Mouse (Mus musculus): ENCODE measurements at regions not wholly inside any gene's neighbourhood (a gene's known extent, or its start where the extent isn't known, plus 50 kb on each side); places are given as distances from the start of the nearest gene placed in this dataset.

DNA sequence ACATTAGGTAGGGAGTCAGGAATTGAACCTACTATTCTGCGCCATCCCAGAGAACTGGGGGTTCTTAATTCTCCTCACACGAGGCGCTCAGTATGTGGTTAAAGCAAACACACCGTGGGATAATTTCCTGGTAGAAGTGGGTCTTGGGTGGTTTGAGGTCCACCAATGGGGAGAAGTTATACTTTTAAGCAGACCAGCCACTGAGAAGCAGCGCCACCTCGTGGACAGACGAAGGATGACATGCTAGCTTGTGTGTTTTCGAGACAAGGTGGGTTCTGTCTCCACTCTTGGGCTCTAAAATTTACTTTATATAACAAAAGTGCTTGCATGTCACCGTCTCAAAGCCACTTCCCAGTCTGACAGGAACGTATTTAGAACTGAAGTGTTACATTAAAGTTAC lies 152.7 kb upstream of the Zfp64 start:
- no peak for TF ChIP-seq E2F4 (IDR thresholded peaks at IDR 0.05; ENCODE audit: insufficient replicate concordance, low read depth, low read length)
- TF ChIP-seq ZKSCAN1 (IDR thresholded peaks at IDR 0.05; ENCODE audit: borderline replicate concordance, low read depth, low read length) = no peak
- TF ChIP-seq ZMIZ1 (IDR thresholded peaks at IDR 0.05; ENCODE audit: low read depth, low read length) = no peak
- no peak for TF ChIP-seq MXI1 (IDR thresholded peaks at IDR 0.05; ENCODE audit: low read depth, low read length)
- no peak for TF ChIP-seq TBP (conservative IDR thresholded peaks at IDR 0.05; ENCODE audit: low read depth, low read length)
- no peak overlapping the region for H3K9ac ChIP-seq (ENCODE audit: insufficient read depth, low read depth)
- H3K36me3 ChIP-seq (replicated peaks in 1 of 2; ENCODE audit: control insufficient read depth in 1 of 2, insufficient read depth in 1 of 2, low read length in 1 of 2) = no peaks in the 10 kb centered on the region
- no peaks in the 10 kb centered on the region for H3K79me2 ChIP-seq (replicated peaks; ENCODE audit: control insufficient read depth, extremely low read depth, insufficient read depth, poor library complexity, severe bottlenecking)
- peaks cover 73% of the 10 kb centered on the region for H3K9me3 ChIP-seq (replicated peaks; ENCODE audit: low read length)
- no peak for DNase-seq (ENCODE audit: extremely low read depth)
- no peak overlapping the region for H3K27ac ChIP-seq (ENCODE audit: insufficient read depth, low read depth)
- H3K4me3 ChIP-seq (replicated peaks in 1 of 3; ENCODE audit: low read depth in 2 of 3, low read length in 2 of 3, poor library complexity in 1 of 3) = no peak overlapping the region
- H3K27me3 ChIP-seq (replicated peaks) = no peaks in the 10 kb centered on the region
- dilution Hi-C loops (cut with MboI; ENCODE audit: extremely low pct_ligation_motif_present, extremely low pct_unique_long_range_greater_than_20kb, low sequenced_read_pairs) = no loop called here
- in situ Hi-C loops (cut with MboI; ENCODE audit: low pct_ligation_motif_present, low pct_unique_long_range_greater_than_20kb, low sequenced_read_pairs) = no loop called here
- H3K4me2 ChIP-seq (ENCODE audit: insufficient read depth, low read depth, poor library complexity, severe bottlenecking) = no peak overlapping the region
- no peaks in the 10 kb centered on the region for H3K4me1 ChIP-seq (ENCODE audit: control insufficient read depth in 1 of 2, insufficient read depth in 2 of 2)

DNA sequence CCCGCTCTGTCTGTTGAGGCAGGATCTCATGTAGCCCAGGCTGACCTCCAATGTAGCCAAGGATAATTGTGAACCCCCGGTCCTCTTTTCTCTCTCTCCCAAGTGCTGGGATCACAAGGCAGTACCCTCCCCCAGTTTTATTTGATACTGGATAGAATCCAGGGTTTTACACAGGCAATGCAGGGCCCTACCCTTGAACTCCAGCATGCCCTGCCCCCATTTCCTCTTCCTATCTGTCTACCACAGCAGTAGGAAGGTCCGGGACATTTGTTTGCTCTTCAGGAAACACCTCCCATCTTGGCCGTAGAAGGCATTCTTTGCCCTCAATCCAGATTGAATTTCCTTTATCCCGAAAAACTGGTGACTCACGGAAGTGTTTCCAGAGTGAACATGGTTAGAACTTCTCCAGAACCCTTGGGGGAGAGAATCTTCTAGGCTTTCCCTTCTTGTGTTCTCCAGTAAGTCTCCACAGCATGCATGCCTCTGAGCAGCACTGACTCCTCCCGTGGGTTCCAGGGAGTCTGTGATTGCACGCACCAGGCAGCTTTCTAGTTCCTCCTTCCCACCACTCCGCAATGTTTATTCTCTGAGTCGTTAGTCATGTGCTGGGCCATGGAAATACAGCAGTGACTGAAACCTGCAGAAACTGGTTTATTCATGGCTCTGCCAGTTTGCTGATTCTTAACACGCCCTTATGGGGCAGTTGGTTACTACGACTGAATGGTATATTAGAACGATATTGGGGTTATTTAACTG lies 146.3 kb upstream of the Zfp64 start:
- no peak overlapping the region for H3K4me2 ChIP-seq (ENCODE audit: insufficient read depth, low read depth, poor library complexity, severe bottlenecking)
- TF ChIP-seq POLR2AphosphoS2 (IDR thresholded peaks at IDR 0.05; ENCODE audit: low read depth, low read length) (no peak), PAX5 (IDR thresholded peaks at IDR 0.05; ENCODE audit: low read length) (no peak), NELFE (IDR thresholded peaks at IDR 0.05; ENCODE audit: low read depth, low read length) (no peak), ETS1 (conservative IDR thresholded peaks at IDR 0.05; ENCODE audit: low read depth, low read length) (no peak), CHD2 (IDR thresholded peaks at IDR 0.05; ENCODE audit: low read length) (no peak), KAT2A (IDR thresholded peaks at IDR 0.05; ENCODE audit: insufficient replicate concordance, low read length) (no peak), MAFK (IDR thresholded peaks at IDR 0.05; ENCODE audit: insufficient replicate concordance, low read length) (no peak)
- no peaks in the 10 kb centered on the region for H3K27me3 ChIP-seq (replicated peaks)
- DNase-seq (ENCODE audit: extremely low read depth) = no peak
- no peaks in the 10 kb centered on the region for H3K36me3 ChIP-seq (replicated peaks in 1 of 2; ENCODE audit: control insufficient read depth in 1 of 2, insufficient read depth in 1 of 2, low read length in 1 of 2)
- H3K27ac ChIP-seq (ENCODE audit: insufficient read depth, low read depth) = no peak overlapping the region
- no peak overlapping the region for H3K9ac ChIP-seq (ENCODE audit: insufficient read depth, low read depth)
- no peaks in the 10 kb centered on the region for H3K79me2 ChIP-seq (replicated peaks; ENCODE audit: control insufficient read depth, extremely low read depth, insufficient read depth, poor library complexity, severe bottlenecking)
- in situ Hi-C loops (cut with MboI; ENCODE audit: low pct_ligation_motif_present, low pct_unique_long_range_greater_than_20kb, low sequenced_read_pairs) = no loop called here
- dilution Hi-C loops (cut with MboI; ENCODE audit: extremely low pct_ligation_motif_present, extremely low pct_unique_long_range_greater_than_20kb, low sequenced_read_pairs) = no loop called here
- H3K4me1 ChIP-seq (ENCODE audit: control insufficient read depth in 1 of 2, insufficient read depth in 2 of 2) = no peaks in the 10 kb centered on the region
- no peak overlapping the region for H3K4me3 ChIP-seq (replicated peaks in 1 of 3; ENCODE audit: low read depth in 2 of 3, low read length in 2 of 3, poor library complexity in 1 of 3)
- peaks cover 70% of the 10 kb centered on the region for H3K9me3 ChIP-seq (replicated peaks; ENCODE audit: low read length)

DNA sequence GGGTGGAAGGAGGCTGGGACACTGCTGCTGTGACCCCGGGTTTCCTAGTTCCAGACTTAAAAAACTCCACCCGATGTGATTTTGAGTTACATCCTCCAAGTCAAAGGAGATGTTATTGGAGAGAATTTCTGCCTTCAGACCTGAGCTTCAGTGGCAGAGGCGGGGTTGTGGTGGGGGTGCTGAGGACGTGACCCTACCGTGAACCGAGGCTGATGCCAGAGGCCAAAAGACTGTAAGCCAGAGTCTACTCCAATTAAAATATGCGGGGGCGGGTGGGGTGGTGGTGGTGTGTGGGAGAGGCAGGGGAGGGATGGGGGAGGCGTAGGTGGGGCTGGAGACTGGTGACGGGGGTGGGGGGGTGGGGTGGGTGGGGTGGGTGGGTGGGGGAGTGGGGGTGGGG lies 145.1 kb upstream of the Zfp64 start:
- Histone ChIP-seq H3K9ac (ENCODE audit: insufficient read depth, low read depth) (no peak overlapping the region), H3K4me2 (ENCODE audit: insufficient read depth, low read depth, poor library complexity, severe bottlenecking) (no peak overlapping the region), H3K79me2 (replicated peaks; ENCODE audit: control insufficient read depth, extremely low read depth, insufficient read depth, poor library complexity, severe bottlenecking) (no peaks in the 10 kb centered on the region), H3K27me3 (replicated peaks) (no peaks in the 10 kb centered on the region), H3K9me3 (replicated peaks; ENCODE audit: low read length) (peaks cover 70% of the 10 kb centered on the region), H3K4me3 (replicated peaks in 1 of 3; ENCODE audit: low read depth in 2 of 3, low read length in 2 of 3, poor library complexity in 1 of 3) (no peak overlapping the region), H3K36me3 (replicated peaks in 1 of 2; ENCODE audit: control insufficient read depth in 1 of 2, insufficient read depth in 1 of 2, low read length in 1 of 2) (no peaks in the 10 kb centered on the region), H3K4me1 (ENCODE audit: control insufficient read depth in 1 of 2, insufficient read depth in 2 of 2) (no peaks in the 10 kb centered on the region), H3K27ac (ENCODE audit: insufficient read depth, low read depth) (no peak overlapping the region)
- TF ChIP-seq TBP (conservative IDR thresholded peaks at IDR 0.05; ENCODE audit: low read depth, low read length) = no peak
- TF ChIP-seq MAFK (IDR thresholded peaks at IDR 0.05; ENCODE audit: insufficient replicate concordance, low read length) = no peak
- TF ChIP-seq ELF1 (IDR thresholded peaks at IDR 0.05; ENCODE audit: low read depth, low read length) = no peak
- TF ChIP-seq IRF4 (IDR thresholded peaks at IDR 0.05; ENCODE audit: low read depth, low read length) = no peak
- TF ChIP-seq CHD1 (IDR thresholded peaks at IDR 0.05; ENCODE audit: low read depth, low read length) = no peak
- no peak for TF ChIP-seq JUND (conservative IDR thresholded peaks at IDR 0.05; ENCODE audit: low read depth, low read length)
- no peak for TF ChIP-seq CHD2 (IDR thresholded peaks at IDR 0.05; ENCODE audit: low read length)
- TF ChIP-seq SMC3 (IDR thresholded peaks at IDR 0.05; ENCODE audit: low read depth, low read length) = no peak
- TF ChIP-seq USF2 (conservative IDR thresholded peaks at IDR 0.05; ENCODE audit: low read depth, low read length) = no peak
- no peak for TF ChIP-seq BHLHE40 (IDR thresholded peaks at IDR 0.05; ENCODE audit: low read depth, low read length)
- TF ChIP-seq GABPA (IDR thresholded peaks at IDR 0.05; ENCODE audit: insufficient replicate concordance, low read depth, low read length) = no peak
- no peak for TF ChIP-seq ETS1 (conservative IDR thresholded peaks at IDR 0.05; ENCODE audit: low read depth, low read length)
- TF ChIP-seq MEF2A (IDR thresholded peaks at IDR 0.05; ENCODE audit: borderline replicate concordance, low read depth, low read length) = no peak
- TF ChIP-seq UBTF (IDR thresholded peaks at IDR 0.05; ENCODE audit: low read depth, low read length) = no peak
- no peak for TF ChIP-seq MAX (IDR thresholded peaks at IDR 0.05; ENCODE audit: low read length)
- no peak for TF ChIP-seq HCFC1 (IDR thresholded peaks at IDR 0.05; ENCODE audit: low read depth, low read length)
- no peak for TF ChIP-seq ZNF384 (IDR thresholded peaks at IDR 0.05; ENCODE audit: low read depth, low read length)
- DNase-seq (ENCODE audit: extremely low read depth) = no peak
- in situ Hi-C loops (cut with MboI; ENCODE audit: low pct_ligation_motif_present, low pct_unique_long_range_greater_than_20kb, low sequenced_read_pairs) (no loop called here), dilution Hi-C loops (cut with MboI; ENCODE audit: extremely low pct_ligation_motif_present, extremely low pct_unique_long_range_greater_than_20kb, low sequenced_read_pairs) (no loop called here)

Data from CH12.LX (cell line).